Mouse (Mus musculus): ENCODE data around the gene Eif4e2.

- TF ChIP-seq MYOG (IDR thresholded peaks at IDR 0.05; ENCODE audit: control insufficient read depth in 1 of 3, insufficient read depth in 1 of 3, insufficient read length in 2 of 3, low read depth in 2 of 3): no peak
- no peak for TF ChIP-seq POLR2A (IDR thresholded peaks at IDR 0.05; ENCODE audit: insufficient read length, low read depth)
- no peak for TF ChIP-seq MAX (IDR thresholded peaks at IDR 0.05; ENCODE audit: low read depth)
- no peak for TF ChIP-seq POLR2AphosphoS2 (IDR thresholded peaks at IDR 0.05; ENCODE audit: insufficient read length, low read depth)
- no peak for TF ChIP-seq CEBPB (IDR thresholded peaks at IDR 0.05; ENCODE audit: insufficient read depth, poor library complexity, severe bottlenecking)
- TF ChIP-seq REST (IDR thresholded peaks at IDR 0.05; ENCODE audit: insufficient read depth, insufficient read length): no peak
- TF ChIP-seq USF1 (IDR thresholded peaks at IDR 0.05; ENCODE audit: low read depth): no peak
- no peak for TF ChIP-seq TCF12 (IDR thresholded peaks at IDR 0.05; ENCODE audit: insufficient read depth, poor library complexity, severe bottlenecking)
- TF ChIP-seq MYOD1 (IDR thresholded peaks at IDR 0.05; ENCODE audit: control insufficient read depth in 1 of 3, insufficient read length in 2 of 3, low read depth in 2 of 3): no peak
Measured at GRCm38 (mm10) chr1:87263257-87263656, 49.5 kb downstream of the Eif4e2 start.
